Mouse (Mus musculus): Measurements from ENCODE around the gene Snx4.
A peak's percentile ranks its signal among the peaks of the same experiment; 100 is the strongest.
"Not testable (repeated sequence)": the region's sequence is repeated elsewhere in the genome, so short reads cannot be mapped to it uniquely, and the experiment has no call there.

The Snx4 gene

DNA sequence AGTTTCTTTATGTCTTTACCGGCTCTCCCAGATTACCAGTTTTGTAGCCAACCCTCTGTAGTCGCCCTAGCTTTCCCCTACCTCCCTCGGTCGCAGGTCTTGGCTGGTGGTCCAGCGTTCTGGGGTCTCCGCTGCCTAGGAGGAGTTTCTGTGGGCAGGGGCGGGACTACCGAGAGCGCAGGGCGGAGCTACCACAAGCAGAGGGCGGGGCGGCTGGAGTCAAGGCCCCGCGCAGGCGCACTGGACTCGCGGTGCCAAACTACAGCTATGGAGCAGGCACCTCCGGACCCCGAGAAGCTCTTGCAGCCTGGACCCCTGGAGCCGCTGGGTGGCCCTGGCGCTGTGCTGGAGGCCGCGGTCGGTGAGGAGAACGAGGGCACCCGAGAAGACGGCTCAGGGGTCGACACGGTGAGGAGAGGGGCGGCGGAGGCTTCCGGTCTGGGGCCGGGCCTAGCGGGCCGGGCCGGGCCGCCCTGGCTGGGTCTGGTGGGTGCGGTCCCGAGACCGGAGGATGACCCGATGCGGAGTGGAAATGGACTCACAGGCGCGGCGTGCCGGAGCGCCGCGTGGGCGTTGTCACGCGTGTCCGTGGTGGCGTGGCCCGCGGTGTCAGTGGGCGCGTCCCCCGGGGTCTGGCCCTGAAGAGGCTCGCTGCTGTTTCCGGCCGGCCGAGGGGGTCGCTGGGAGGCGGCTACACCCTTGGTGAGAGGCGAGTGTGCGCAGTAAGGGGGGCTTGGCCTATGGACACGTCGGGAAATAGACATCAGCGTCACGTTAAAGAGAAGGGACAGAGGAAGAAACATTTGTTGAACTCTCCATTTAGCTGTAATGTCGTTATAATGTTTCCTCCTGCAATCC lies at the start of gene Snx4:
TSS of gene Snx4 (plus strand) at position 249 of the 858 bp plus-strand sequence.
- DNase-seq (ENCODE audit: low spot score), result peak; percentile 95

- no peak for DNase-seq (ENCODE audit: low spot score)
Measured at GRCm38 (mm10) chr16:33210812-33211211, 40.4 kb upstream of the Snx4 start.

DNA sequence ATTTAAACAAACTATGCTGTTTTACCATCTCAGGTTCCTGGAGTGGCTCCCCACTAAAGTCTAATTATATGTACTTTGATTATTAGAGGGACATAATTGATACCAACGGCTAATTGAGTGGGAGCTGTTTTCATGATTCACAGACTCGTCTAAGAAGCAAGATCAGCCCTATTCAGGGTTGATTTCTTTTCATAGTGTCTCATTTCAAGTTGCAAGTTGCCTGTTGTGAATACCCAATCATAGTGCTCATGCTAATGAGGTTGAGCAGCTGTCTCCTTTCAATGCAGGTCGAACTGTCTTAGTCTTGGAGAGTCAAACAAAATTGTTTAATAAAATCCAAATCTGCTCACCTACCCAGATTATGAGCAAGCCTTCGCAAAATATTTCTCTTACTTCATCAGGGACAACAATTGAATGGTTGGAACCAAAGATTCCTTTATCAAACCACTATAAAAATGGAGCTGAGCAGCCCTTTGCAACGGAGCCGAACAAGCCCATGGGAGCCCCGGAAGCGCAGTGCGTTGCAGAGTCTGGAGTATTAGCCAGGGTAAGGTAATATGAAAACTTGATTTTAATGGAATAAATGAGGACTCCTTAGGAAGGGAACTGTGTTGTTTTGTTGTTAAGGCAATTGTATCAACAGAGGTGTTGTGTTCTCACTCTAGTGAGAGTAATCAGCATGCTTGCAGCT lies 34.8 kb upstream of the Snx4 start:
- DNase-seq (ENCODE audit: low spot score), result no peak

GRCm38 (mm10) chr16:33217553-33218085 lies 33.6 kb upstream of the Snx4 start:
- not testable (repeated sequence) for DNase-seq (ENCODE audit: low spot score)

DNA sequence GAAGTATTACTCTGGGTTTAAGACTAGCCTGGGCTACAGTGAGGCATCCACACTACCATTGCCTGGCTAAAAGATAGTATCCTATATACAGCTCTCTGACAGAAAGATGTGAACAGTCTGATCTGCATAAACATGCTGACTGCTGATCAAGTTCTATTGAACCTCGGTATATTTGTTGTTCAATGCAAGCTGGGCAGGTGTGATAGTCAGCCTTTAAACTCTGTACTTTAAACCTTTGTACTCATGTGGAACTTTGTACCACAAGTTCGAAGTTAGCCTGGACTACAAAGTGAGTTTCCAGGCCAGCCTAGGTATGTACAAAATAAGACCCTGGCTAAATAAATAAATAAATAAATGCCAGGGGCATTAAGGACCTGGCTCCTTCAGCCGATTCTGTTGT lies 28.8 kb upstream of the Snx4 start:
- DNase-seq (ENCODE audit: low spot score), result no peak

GRCm38 (mm10) chr16:33224381-33224780 lies 26.9 kb upstream of the Snx4 start:
- DNase-seq (ENCODE audit: low spot score), result no peak

GRCm38 (mm10) chr16:33234128-33234527 lies 17.1 kb upstream of the Snx4 start:
- DNase-seq (ENCODE audit: low spot score), result no peak

GRCm38 (mm10) chr16:33236151-33236550 lies 15.1 kb upstream of the Snx4 start:
- DNase-seq (ENCODE audit: low spot score), result peak; percentile 59

DNA sequence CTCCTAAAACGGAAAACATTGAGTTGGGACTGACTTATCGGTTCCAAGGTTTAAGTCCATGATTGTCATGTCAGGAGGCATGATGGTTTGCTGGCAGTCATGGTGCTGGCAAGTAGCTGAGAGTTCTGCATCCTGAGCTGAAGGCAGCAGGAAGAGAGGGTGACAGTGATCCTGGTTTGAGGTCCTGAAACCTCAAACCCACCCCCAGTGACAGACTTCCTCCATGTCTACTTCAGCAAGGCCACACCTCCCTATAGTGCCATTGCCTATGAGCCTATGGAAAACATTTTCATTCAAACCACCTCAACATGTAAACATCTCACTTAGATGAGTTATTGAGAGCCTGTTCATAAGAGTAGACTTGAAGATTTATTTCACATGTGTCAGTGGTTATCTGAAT lies 11.9 kb upstream of the Snx4 start:
- DNase-seq (ENCODE audit: low spot score), result no peak

DNA sequence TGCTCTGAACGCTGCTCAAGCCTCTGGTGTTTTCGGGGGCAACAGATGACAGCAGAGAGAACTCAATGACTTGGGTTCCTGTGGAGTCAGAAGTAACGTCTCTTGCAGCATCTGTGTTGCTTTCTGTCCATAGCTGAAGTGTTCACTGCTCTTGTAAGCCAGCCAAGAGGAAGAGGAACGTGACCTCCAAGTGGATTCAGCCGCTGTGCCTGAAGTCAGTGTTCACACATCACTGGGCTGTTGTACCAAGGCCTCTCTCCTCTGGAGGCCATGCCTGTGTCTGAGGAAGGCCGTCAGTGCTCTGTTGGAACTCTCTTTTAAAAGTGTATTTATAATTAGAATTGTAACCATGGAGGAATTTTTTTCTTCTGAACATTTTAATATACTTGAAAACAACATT lies 9.2 kb upstream of the Snx4 start:
- DNase-seq (ENCODE audit: low spot score), result peak; percentile 24

DNA sequence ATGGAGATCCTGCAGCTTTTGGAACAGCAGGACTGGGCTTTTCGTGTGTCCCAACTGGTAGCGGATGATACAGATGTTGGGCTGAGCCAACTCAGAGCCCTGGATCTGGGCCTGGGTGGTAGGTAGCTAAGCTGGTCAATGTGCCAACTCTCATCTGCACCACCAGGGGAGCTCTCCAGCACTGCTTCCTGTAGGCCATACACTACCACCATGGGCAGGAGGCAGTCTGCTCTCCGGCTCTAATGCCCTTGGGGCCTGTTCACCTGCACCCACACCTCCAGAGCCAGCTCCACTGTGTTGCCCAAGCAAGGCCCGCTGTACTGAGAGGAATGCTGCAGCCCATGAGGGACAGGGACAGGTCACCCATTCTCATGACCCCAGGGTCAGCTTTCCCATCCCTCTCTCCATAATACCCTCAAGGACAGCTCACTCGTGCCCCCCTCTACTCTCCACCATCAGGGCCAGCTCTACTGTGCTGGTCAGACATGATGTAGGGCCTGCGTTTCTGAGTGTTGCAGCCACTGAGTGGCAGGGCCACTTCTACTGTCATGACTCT lies 7.0 kb upstream of the Snx4 start:
- no peak for DNase-seq (ENCODE audit: low spot score)

DNA sequence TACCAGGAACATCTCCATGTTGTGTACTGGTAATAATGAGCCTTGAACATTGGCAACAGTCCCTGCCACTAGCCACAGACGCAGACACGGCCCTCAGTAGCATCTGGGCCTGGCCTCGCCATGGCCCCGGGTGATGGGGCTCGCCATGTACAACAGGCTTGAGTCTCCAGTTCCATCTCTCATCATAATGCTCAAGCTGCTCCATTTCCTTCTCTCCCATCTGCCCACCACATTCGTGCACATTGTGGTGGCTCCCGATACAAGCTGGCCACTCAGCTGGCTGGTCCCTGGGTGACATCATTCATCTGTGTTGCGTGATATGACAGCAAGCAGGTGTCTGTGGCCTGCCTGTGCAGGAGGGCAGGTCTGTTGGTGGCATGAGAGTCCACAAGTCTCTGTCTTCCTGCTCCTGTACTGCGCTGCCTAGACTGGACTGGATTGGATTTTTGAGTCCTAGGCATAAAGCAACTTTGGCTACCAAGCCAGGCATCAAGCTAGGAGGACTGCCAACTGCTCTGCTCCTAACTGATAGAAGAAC lies 6.2 kb upstream of the Snx4 start:
- DNase-seq (ENCODE audit: low spot score), result no peak

GRCm38 (mm10) chr16:33246526-33246925 lies 4.7 kb upstream of the Snx4 start:
- no peak for DNase-seq (ENCODE audit: low spot score)

- no peak for DNase-seq (ENCODE audit: low spot score)
Measured at GRCm38 (mm10) chr16:33247006-33247405, 4.2 kb upstream of the Snx4 start.

DNA sequence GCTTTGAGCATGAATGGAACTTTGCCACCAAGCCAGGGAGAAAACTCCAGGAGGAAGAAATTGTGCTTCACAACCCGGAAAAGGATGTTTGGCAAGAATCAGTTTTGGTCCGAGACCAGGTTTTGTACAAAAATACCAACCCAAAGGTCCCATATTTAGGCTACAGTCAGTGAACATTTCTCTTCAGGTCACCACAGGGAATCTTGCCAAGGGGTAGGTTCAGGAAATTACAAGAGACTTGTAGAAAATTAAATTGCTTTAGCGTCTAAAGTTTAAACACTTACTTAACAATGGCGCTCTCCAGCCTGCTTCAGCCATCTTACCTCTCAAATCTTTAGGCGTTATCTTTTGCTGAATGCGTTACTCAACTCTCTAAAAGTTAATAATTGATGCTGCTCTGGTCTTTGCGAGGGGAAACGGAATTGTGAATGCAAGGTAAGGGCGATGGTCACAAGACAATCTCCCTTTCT lies 556 bp upstream of the Snx4 start:
- DNase-seq (ENCODE audit: low spot score), result no peak

GRCm38 (mm10) chr16:33255601-33256000 lies 4.4 kb downstream of the Snx4 start:
- no peak for DNase-seq (ENCODE audit: low spot score)

DNA sequence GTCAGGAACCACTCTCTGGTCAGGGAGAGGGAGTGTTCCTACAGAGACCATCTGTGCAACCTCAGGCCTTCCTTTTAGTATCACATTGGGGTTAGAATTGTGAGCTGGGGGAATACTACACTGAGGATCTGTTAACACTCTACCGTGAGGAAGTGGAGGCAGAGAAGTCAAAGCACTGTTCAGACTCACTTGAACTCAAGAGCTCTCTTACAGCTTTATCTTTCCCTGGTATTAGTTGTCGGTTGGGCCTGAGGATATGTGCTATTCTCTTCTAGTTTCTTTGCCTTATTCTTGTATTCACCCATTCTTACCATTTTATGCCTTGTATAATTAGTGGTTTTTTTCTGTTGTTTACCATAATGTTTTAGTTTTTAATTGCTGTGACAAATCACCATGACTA lies 7.3 kb downstream of the Snx4 start:
- no peak for DNase-seq (ENCODE audit: low spot score)

DNA sequence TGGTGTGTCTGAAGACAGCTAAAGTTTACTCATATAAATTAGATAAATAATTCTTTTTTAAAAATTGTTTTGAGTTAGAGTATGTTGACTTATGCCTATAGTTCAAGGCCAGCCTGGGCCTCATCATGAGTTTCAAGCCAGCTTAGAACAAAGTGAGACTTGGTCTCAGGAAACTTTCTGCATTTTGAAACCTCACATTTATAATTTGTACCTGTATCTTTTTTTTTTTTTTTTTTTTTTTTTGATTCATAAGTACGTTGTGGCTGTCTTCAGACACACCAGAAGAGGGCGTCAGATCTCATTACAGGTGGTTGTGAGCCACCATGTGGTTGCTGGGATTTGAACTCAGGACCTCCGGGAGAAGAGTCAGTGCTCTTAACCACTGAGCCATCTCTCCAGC lies 8.6 kb downstream of the Snx4 start:
- DNase-seq (ENCODE audit: low spot score), result no peak

DNA sequence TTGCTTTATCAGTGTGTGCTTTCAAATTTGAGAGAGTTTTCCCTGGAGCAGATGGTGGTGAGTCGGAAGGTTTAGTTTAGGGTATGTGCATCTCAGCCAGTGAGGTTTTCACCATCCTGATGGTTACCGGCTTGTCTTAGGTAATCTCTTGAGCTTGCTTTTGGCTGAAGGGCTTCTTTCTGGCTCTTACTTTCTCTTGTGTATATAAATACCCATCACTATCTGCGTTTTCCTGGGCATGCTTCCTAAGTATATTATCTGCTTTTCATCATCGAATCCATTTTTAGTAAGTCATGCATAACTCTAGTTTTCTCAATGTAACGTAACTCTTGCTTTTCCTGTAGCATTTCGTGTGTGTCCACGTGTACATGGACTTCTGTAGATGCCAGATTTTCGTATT lies 9.6 kb downstream of the Snx4 start:
- no peak for DNase-seq (ENCODE audit: low spot score)

GRCm38 (mm10) chr16:33261584-33262061 lies 10.4 kb downstream of the Snx4 start:
- no peak for DNase-seq (ENCODE audit: low spot score)

GRCm38 (mm10) chr16:33262096-33262495 lies 10.9 kb downstream of the Snx4 start:
- no peak for DNase-seq (ENCODE audit: low spot score)

DNA sequence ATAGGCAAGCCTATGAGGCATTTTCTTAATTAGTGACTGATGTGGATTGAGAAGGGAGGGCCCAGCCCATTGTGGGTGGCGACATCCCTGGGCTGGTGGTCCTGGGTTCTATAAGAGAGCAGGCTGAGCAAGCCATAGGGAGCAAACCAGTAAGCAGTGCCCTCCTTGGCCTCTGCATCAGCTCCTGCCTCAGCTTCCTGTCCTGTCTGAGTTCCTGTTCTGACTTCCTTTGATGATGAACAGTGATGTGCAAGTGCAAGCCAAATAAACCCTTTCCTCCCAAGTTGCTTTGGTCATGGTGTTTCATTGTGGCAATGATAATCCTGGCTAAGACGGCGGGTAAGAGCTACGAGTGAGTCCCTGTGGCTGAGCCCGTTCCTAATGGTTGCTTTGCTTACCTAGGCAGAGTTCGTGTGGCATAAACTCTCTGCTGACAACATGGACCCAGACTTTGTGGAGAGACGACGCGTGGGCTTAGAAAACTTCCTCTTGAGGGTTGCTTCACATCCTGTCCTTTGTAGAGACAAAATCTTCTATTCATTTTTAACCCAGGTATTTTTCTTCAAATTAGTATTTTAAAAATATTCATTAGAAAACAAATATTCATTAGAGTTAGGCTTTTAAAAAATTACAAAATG lies 16.5 kb downstream of the Snx4 start:
- no peak for DNase-seq (ENCODE audit: low spot score)
